Mouse (Mus musculus) spleen, adult 18-20 months (tissue): ENCODE data around the gene Zdhhc21.

Experiments used
- DNase-seq, 2 experiments: peaks; one replicate each; pipeline ENCODE4 v3.0.0; 2022; ENCODE audit warnings: mixed read lengths in 2 of 2

Zdhhc21 gene

DNA sequence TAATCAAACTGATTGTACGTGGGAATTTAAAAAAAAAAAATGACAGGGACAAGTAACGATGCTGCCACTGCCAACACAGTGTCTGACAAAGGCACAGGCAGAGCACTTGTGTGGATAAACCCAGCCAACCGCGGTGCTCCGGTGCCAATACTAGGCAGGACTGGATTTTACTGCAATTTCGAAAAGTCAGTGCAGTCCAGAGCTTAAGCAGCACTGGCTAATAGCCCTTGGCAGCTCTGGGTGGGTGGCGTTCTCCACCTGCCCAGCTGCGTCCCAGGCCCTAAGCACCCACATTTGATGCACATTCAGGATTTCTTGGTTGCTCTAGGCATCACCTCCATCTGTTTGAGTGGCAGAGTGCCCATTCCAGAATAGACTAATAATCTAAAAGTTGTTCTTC lies 3.6 kb upstream of the Zdhhc21 start:
- no peak for DNase-seq

DNA sequence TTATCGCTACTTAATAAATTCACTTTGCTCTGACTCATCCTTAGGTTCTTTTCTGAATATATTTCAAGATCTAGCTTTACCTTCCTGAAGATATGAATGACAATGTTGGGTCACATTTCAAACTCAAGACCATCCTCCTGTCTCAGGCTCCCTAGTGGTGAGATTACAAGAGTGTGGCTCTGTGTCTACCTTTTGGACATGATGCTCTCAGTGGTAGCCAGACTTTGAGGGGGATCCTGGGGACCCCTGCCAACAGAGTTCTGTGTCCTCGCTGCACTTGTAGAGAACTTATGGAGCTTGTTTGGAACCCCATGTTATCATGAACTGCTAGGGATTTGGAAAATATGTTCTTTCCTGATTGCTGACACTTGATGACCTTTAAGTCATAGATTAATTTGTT lies 1.7 kb upstream of the Zdhhc21 start:
- DNase-seq, result no peak

DNA sequence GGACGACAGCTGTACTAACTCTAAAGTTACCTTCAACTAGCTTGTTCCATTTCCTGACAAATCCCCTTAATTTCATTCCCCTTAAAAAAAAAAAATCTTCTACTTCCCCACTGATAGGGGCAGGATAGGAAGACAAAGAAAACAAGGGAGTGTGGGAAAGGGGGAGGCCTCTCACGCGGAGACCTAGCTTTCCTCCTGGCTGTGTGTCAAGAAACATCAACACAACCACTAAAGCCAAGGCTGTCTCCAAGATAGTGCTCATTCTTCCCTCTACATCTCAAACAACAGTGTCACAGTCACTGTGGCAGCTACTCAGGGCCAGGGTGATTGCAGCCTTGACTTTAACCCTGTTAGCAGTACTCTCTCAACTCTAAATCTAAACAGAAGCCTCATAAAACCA lies 808 bp upstream of the Zdhhc21 start:
- no peak for DNase-seq

DNA sequence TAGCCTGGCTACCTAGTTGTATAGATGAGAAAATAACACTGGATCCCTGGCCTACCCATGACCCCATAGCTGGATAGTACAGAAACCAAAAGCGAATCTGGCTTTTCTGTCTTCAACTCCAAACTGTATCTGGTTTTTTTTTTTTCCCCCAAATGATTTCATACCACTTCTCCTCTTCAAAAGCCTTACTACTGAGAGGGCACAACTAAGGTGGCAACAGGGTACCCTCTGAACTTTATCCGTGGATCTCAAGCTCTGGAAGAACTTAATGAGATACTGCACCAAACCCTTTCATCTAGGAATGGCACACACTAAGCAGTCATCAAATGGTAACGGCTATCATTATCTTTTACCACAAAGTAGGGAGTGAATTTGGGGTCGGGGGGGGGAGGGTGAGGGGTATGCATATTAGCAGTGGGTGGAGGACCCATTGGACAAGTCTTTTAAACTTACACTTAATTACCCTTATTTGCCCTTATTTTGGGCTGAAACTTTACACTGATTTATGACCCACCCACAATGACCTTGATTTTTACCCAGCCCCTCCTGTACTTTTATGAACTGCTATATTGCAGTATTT lies 1.2 kb downstream of the Zdhhc21 start:
- DNase-seq, result no peak

DNA sequence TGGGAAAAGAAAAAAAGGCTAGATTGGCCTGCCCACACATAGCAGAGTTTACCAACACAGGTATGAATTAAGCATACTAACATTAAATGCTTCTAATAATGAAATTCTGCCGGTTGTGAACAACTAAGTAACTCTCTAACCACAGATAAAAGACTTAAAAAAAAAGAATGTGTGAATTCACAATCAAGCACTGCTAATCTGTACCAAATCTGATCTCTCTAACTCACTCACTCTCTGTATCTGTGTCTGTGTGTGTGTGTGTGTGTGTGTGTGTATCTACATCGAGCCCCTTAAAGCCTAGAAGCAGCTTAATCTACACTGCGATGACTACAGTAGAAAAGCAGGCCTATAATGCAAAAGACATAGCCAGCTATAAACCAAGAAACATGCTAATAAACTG lies 2.8 kb downstream of the Zdhhc21 start:
- no peak for DNase-seq

DNA sequence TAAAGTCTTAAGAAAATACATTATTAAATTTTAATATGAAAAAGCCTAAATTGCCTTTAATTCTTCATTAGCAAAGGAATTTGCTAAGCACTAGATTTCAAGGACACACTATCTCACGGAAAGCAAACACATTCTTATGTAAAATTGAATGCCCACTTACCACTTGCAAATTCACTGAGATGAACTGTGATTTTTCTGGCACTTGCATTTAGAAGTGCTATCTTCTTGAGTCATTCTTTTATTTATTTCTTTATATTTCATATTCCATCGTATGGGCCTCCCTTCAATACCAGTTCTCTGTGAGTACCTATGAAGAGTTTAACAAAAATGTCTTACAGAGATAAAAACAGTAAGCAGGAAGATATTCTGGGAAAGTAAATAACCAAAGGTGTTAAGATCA lies 5.9 kb downstream of the Zdhhc21 start:
- DNase-seq, result no peak

DNA sequence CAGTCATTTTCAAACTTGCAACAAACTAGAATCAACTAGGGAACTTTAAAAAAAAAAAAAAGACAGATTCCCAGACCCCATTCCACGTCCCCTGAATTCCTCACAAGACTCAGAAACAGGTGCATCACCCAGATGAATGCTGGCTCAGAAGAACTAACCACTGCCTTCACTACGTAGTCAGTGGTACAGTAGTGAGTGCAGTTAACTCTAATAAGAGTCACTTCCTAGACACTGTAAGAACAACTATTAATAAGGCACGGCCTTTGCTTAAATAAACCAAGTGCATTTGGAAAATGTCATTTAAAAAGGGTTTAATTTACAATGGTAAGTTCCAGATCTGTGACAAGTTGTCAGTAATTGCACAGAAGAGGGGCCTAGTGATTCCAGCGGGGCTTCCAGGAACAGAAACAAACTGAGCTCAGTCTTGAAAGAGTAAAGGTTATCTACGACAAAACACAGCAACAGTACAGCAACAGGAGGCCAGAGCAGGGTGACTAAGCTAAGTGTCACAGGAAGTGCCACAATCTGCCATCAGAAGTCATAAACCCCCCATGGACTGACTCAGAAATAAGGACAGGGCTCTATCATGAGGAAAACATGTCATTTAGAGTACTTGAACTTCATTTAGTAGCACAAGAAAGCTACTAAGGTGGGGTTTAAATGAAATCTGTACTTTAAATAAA lies 11.1 kb downstream of the Zdhhc21 start:
- no peak for DNase-seq

DNA sequence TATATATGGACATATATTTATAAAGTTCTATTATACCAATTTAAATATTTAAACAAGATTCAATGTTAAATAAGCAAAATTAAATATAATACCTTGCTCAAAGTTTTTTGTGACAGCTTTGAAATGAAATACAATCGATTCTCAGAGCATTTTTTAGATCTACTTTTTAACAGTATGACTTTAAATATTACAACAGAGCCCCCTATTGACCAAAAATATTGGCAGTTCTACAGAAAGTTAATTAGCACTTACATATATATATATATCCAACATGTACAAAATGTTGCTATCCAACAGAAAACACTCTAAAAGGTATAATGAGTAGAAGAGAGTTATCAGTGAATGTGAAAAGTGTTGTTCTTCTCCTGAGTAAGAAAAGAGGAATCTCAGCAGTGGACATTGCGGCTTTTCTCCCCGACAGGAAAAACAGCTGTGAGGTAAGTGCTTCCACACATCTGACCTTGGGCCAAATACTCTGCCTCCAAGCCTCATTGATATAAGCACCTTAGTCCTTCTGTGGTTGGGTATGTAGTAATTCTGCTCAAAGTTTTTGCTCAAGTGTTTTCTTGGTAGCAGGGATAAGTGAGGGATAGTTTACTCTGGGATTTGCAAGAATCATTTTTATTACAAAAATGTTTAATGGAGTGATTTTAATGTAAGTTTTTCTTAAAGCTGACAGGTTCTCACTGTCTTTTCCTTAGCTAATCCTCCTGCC lies 22.1 kb downstream of the Zdhhc21 start:
- no peak for DNase-seq

DNA sequence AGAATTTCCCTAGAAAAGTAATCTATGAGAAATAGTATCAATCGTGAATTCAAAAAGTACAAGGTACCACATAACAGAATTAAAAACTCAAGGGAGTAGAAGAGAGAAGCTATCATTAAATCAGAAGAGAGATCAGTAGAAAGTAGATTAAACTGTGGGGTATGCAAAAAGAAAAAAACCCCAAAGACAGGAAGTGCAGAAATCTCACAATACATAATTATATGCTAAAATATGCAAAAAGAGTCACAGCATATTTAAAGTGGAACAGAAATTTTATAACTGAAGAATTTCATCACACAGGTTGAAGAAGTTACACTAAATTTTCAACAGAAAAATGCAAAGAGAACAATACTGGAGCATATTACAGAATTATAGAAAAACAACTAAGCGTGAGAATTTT lies 28.6 kb downstream of the Zdhhc21 start:
- no peak for DNase-seq

DNA sequence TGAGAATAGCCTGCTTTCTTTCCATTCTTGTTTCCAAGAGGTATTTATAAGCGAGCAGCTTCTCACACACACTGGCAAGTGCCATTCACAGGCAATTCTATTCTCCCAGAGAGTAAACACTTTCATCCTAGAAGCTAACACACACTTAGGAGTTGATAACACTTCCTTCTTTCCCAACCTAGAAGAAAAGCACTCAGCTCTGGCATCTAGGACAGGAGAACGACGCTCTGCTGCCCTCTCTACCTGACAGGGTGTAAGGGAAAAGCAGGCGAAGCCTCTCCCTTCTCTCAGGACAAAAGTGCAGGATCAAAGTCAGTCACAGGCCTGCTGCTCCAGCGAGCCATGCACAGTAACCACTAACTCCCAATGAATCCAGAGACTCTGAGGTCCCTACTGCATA lies 30.3 kb downstream of the Zdhhc21 start:
- DNase-seq, result no peak

DNA sequence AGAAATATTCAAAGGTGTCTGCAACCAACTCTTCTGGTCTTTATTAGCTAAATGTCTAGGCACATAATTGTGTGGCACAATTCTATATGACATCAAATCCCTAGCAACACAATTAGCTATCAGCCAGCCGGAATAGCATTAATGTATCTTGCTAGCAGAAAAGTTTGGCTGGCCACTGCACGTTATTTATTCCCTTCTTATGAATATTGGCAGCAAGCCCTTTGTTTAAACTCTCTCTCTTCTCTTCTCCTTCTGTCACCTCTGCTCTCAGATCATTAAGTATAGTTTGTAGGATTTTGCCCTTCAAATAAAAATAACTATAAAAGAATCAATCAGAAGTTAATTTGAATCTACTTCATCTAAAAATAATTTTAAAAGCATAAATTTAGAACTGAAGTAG lies 32.8 kb downstream of the Zdhhc21 start:
- no peak for DNase-seq

DNA sequence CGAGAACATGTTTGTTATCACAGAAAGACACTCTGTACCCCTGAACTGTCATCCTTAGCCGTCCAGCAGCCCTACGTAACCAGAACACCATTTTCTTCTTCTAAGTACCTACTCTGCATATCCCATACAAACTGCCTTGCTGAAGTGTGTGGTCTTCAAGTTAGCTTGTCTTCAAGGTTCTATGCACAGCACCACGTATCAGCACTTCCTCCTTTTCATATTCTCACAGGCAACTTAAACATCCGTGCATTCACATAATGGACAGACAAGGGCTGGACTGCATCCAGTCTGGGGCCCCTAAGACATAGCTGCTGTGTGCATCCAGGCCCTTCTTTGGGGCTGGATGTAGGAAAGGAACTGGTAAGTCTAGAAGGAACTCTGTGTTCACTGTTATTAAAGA lies 41.9 kb downstream of the Zdhhc21 start:
- no peak for DNase-seq

DNA sequence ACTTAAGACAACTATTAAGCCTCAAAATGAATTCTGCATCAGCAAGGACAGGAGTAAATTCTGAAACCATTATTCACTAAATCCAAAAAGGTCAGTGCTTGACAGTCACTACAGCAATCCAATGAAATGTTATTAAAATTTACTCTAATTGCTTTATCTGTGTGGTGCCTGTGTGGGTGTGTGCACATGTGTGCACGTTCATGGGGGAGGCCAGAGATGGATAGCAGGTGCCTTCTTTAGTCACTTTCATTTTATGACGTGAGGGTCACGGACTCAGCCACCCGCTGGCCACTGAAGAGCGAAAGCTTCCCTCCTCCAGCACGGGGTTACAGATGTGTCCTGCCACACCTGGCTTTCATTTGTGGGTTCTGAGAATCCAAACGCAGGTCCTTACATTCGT lies 43.4 kb downstream of the Zdhhc21 start:
- no peak for DNase-seq

DNA sequence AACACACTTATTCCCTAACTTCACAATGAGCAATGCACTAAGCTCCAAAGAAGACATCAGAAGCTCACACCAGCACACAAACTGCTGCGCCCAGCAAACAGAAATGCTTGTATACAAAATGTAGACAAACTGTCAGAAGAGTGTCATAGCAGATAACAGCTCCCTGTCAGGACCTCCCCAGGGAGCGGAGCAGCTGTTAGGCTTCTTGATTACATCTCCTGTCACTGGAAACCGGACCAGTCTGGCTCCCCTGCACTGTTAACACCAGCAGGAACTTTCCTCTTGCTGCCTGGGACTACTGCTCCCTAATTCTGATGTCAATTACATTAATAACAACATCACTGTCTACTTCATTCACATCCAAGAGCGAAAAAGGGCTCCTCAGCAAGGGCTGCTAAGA lies 44.5 kb downstream of the Zdhhc21 start:
- DNase-seq, result no peak

DNA sequence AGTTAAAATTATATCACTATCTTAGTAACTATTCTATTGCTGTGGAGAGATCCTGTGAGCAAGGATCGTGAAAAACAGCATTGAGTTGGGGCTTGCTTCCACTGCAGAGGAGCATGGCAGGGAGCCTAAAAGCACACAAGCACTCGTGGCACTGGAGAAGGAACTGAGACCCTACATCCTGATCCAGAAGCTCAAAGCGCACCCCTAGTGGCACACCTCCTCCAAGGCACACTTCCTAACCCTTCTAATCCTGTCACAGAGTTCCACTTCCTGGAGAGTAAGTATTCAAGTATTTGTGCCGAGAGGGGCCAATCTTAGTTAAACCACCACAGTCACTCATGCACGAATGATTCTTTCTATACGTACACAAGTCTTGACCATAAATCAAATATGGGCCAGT lies 46.4 kb downstream of the Zdhhc21 start:
- DNase-seq, result no peak

DNA sequence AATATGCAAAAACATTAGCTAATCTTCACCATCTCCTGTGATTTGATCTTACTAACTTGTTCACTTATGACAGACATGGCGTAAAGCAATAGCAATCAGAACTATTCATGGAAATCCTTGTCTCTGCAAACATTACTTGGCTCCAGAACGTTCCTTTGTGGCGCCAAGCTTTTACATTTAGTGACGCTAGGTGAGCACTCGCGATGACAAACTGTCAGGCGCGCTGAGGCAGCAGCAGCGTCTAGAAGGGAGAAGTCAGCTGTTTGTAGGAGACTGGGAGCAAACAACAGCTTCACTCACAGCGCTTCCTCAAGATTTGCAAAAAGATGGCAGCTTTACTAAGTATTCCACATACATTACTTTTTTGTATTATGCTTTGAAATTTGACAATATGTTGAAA lies 51.9 kb downstream of the Zdhhc21 start:
- DNase-seq, result no peak

DNA sequence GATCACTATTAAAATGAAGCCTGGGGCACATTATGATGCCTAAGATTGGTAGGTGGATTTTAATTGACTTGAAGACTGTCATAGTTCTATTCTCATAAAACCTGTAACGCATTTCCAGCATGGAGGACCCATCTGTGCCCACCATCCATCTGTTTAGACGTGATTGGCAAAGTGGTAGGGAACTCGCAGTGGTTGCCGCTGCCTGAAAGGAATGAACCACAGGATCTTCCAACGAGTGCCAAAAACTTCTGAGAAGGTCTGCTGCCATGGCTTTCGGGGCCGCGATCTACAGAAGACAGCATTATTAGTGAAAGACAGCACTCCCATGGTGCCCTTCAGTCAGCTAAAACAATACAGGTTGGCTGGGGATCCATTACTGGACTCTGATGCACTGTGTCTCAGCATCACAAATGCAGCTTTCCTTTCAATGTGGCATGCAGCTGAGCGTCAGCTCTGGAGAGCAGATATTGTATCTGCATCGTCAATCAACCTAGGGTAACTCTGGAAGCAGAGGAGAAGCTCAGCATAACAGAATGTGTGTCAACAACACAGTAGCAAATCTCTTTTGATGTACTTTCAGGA lies 53.5 kb downstream of the Zdhhc21 start:
- DNase-seq, result no peak

DNA sequence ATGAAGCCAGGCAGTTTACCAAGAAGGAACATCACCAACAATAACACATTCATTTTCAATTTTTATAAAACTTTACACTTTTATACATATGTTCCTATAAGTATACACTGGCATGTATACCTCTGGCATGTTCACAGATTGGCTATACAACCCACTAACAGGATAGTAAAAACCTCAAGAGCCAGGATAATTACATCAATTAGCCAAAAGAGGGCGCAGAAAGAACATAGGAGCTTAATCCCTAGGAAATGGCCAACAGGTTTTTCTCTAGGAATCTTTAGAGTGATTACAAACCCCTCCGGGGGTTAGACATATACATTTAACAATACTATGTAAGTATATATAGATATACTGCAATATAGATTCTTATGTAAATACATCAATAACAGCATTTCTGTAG lies 55.7 kb downstream of the Zdhhc21 start:
- DNase-seq, result no peak

DNA sequence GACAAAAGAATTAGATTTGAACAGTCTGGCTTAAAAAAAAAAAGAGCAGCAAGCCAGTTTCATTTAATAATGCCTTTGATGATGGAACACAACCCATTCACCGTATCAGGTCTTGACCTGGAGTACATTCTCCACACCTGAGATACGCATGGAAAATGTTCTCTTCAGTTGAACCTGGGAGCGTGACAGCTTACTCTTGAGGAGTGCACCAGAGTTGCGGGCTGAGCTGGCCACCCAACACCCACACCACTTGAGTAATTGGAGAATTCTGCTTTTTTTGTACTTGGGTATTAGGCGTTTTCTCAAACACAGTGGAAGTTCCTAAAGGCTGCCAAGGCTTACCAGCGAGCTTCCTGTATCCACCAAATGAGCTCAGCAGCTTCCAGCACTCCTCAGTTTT lies 66.2 kb downstream of the Zdhhc21 start:
- no peak for DNase-seq

DNA sequence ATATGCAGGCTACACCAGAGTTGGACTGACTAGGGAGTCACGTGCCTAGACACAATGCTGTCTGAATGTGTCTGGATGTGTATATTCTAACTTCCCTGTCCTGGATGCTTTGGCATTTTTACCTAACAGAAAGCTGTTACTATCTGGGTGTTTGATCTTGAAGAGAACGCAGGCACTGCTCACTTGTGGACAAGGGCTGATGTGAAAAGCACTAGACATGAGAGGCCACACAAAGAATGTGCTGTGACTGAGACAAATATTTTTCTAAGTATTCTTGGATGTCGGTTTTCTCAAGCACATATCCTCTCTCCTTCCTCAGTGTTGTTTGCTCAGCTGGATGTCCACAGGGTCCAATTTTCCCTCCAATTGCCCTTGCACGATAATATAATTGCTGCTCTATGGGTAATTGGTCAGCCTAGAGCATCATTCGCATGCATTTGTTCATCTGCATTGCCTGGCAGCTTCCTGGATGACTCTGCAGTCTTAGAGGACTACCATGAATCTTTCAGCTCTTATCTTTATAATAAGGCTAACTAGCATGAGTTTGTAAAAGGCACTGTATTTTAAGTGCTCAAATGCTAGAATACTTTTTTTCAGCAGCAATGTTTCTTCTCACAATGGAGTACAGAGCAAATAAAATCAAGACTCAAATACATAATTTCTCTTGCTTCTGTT lies 66.7 kb downstream of the Zdhhc21 start:
- DNase-seq, result no peak

DNA sequence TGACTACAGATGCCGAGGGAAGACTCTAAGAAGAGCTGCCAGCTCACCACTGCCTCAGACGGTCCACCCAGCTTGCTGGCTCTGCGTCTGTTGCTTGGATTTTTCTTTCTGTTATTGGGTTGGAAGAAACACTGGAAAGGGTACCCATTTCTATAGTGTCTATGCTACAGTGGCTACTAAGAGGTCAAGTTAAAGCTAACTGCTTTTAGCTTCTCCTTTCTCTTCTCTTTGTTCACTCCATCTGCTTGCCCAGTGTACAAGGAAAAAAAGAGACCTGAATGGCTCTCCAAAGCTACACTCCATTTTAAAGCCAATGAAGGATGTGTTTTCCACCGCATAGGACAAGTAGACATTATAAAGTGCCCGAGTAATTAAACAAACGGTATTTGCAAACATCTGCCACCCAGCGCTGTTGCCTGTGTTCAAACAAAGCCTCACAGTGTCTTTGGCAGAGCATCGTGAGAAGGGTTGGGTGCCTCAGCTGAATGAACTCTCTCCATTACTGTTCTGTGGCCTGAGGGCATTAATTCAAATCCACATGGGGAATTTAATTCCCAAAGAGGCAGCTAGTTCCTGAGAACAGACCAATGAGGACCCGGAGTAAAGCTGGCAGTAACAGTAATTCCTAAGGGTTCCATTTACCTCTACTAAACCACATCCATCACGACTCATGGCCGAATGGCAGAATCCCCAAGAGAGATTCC lies 94.1 kb downstream of the Zdhhc21 start:
- no peak for DNase-seq

DNA sequence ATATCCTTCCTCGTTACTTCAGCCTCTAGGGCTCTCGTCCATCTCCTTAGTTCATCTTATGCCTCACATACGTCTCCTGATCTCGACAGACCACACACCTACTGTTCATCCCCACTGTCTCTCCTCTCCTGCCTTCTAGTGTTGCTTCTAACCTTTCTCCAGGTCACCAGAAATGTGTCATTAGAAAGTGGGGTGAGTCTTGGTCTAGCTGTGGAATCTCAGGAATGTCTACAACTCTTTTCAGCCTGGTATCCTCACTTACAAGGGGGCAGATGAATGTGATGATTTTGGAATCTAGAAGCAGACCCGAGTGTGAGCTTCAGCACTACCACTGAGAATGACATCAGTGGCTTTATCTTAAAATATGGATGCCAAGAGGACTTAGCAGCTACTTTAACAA lies 96.2 kb downstream of the Zdhhc21 start:
- no peak for DNase-seq
